ENCODE assay signal across 8 mouse cellular contexts in genomic region chr2:31689045-31689444, GRCm38 (mm10). TPM values are rescaled to one million over a fixed set of nuclear protein-coding genes. Genes with fewer than 3 reads are reported as not detected.
DNase-seq lines count a peak whose midpoint lies in the region; ATAC-seq and TF ChIP-seq lines count a peak whose summit lies in the region.

No protein-coding gene starts in this region.

- peaks cover 28% of the 10 kb centered on the region for H3K36me3 ChIP-seq in G1E (replicated peaks)
- H3K36me3 ChIP-seq in forebrain, embryonic 14.5 days (ENCODE audit: control insufficient read depth, insufficient read depth, low read length), result no peaks in the 10 kb centered on the region
- H3K36me3 ChIP-seq in kidney, embryonic 14.5 days (ENCODE audit: control insufficient read depth, insufficient read depth, low read length), result no peaks in the 10 kb centered on the region

- DNase-seq in adrenal gland, adult (ENCODE audit: inconsistent age in 2 of 2, low spot score in 1 of 2), result peak; percentile 32 to 79
- DNase-seq in adrenal gland, postnatal 4 days (ENCODE audit: low spot score in 2 of 2), result no peak
- DNase-seq in G1E (ENCODE audit: low spot score), result peak; percentile 17
- DNase-seq in forebrain, embryonic 14.5 days (ENCODE audit: low spot score), result no peak
- peak; percentile 34 for DNase-seq in lung, postnatal 36 days
- no peak for DNase-seq in frontal cortex, postnatal 14 days (ENCODE audit: low spot score in 2 of 2)
- no peak for DNase-seq in gastrocnemius, postnatal 10 days

- WGBS in forebrain, embryonic 14.5 days, result under 1% methylated on average over 12 of the region's 12 CpGs
- under 1% methylated on average over 12 of the region's 12 CpGs for WGBS in kidney, embryonic 14.5 days

- no peaks in the 10 kb centered on the region for H3K9me3 ChIP-seq in G1E (replicated peaks)
- H3K9me3 ChIP-seq in forebrain, embryonic 14.5 days (replicated peaks; ENCODE audit: control insufficient read depth, low read length), result no peaks in the 10 kb centered on the region
- no peaks in the 10 kb centered on the region for H3K9me3 ChIP-seq in kidney, embryonic 14.5 days (ENCODE audit: control insufficient read depth, low read length)

- H3K27ac ChIP-seq in forebrain, embryonic 14.5 days (ENCODE audit: low read depth, low read length), result no peak overlapping the region
- peak overlapping the region; percentile 88; the same call in 1 of the 2 replicates for H3K27ac ChIP-seq in kidney, embryonic 14.5 days (ENCODE audit: low read depth, low read length)

- peaks cover 27% of the 10 kb centered on the region for H3K4me1 ChIP-seq in G1E (ENCODE audit: insufficient read depth, low read depth, low read length)
- peaks cover 20% of the 10 kb centered on the region for H3K4me1 ChIP-seq in forebrain, embryonic 14.5 days (ENCODE audit: control insufficient read depth, insufficient read depth, low read length)
- H3K4me1 ChIP-seq in kidney, embryonic 14.5 days (ENCODE audit: control insufficient read depth, insufficient read depth, low read length), result peaks cover 13% of the 10 kb centered on the region

- H3K4me3 ChIP-seq in G1E (ENCODE audit: low read depth, low read length), result peak overlapping the region; percentile 92
- peak overlapping the region; percentile 85 for H3K4me3 ChIP-seq in forebrain, embryonic 14.5 days (ENCODE audit: low read depth, low read length)
- H3K4me3 ChIP-seq in kidney, embryonic 14.5 days (ENCODE audit: low read length), result peak overlapping the region; percentile 97

- H3K4me2 ChIP-seq in forebrain, embryonic 14.5 days (ENCODE audit: low read length), result peak overlapping the region; percentile 94
- H3K4me2 ChIP-seq in kidney, embryonic 14.5 days (replicated peaks; ENCODE audit: low read depth, low read length), result peak overlapping the region; percentile 63

- H3K27me3 ChIP-seq in G1E (ENCODE audit: insufficient read depth, low read length), result no peaks in the 10 kb centered on the region
- no peaks in the 10 kb centered on the region for H3K27me3 ChIP-seq in forebrain, embryonic 14.5 days (replicated peaks; ENCODE audit: control insufficient read depth, insufficient read depth, low read length)
- H3K27me3 ChIP-seq in kidney, embryonic 14.5 days (ENCODE audit: control insufficient read depth, insufficient read depth, low read length), result no peaks in the 10 kb centered on the region

- ATAC-seq in G1E (ENCODE audit: extremely low read depth, insufficient number of reproducible peaks, low FRiP score, poor library complexity, severe bottlenecking), result no peak
- ATAC-seq in forebrain, embryonic 14.5 days, result no peak
- ATAC-seq in kidney, embryonic 14.5 days (ENCODE audit: low FRiP score, low TSS enrichment), result no peak

- TF ChIP-seq CTCF in G1E (IDR thresholded peaks at IDR 0.05; ENCODE audit: low read depth, low read length), result no peak

- peak overlapping the region; percentile 94 for H3K9ac ChIP-seq in forebrain, embryonic 14.5 days (ENCODE audit: low read length)
- H3K9ac ChIP-seq in kidney, embryonic 14.5 days (ENCODE audit: low read depth, low read length), result peak overlapping the region; percentile 92

RNA-seq across cellular contexts. Expression of gene Abl1, which starts 0.9 kb away (rescaled TPM):
- total RNA-seq in adrenal gland, postnatal 4 days (2021), result 100 to 1,000 TPM; 109 to 112 TPM
- 49.4 and 66.4 TPM in 2 replicates for total RNA-seq in G1E (2014; fragmentation: Nextera tagmentation)
- 22.3 and 26.7 TPM in 2 replicates for total RNA-seq in G1E (2017)
- polyA plus RNA-seq in G1E (2012), result 58.4 and 62.3 TPM in 2 replicates
- polyA plus RNA-seq in forebrain, embryonic 14.5 days (2014; fragmentation: Nextera tagmentation; extraction: Ambion mirVana), result 19.6 and 22.9 TPM in 2 replicates
- polyA plus RNA-seq in kidney, embryonic 14.5 days (2014; fragmentation: Nextera tagmentation; extraction: Ambion mirVana), result 30.9 and 54.6 TPM in 2 replicates
- 10 to 100 TPM; 39.2 to 51.8 TPM for total RNA-seq in gastrocnemius, postnatal 10 days (2021)

RNA-seq across cellular contexts. Expression of gene Exosc2, which starts 18.5 kb away (rescaled TPM):
- 10 to 100 TPM; 32.9 to 37.4 TPM for total RNA-seq in adrenal gland, postnatal 4 days (2021)
- total RNA-seq in G1E (2014; fragmentation: Nextera tagmentation) (62.5 and 65.4 TPM in 2 replicates), G1E (2017) (68.8 and 70.3 TPM in 2 replicates)
- 18.7 and 26.2 TPM in 2 replicates for polyA plus RNA-seq in G1E (2012)
- polyA plus RNA-seq in forebrain, embryonic 14.5 days (2014; fragmentation: Nextera tagmentation; extraction: Ambion mirVana), result 32.0 and 33.4 TPM in 2 replicates
- 64.9 and 73.6 TPM in 2 replicates for polyA plus RNA-seq in kidney, embryonic 14.5 days (2014; fragmentation: Nextera tagmentation; extraction: Ambion mirVana)
- total RNA-seq in gastrocnemius, postnatal 10 days (2021), result 10 to 100 TPM; 12.9 to 13.9 TPM

RNA-seq across cellular contexts. Expression of gene Prdm12, which starts 49.2 kb away (rescaled TPM):
- total RNA-seq in adrenal gland, postnatal 4 days (2021), result not detected
- total RNA-seq in G1E (2014; fragmentation: Nextera tagmentation) (not detected in 2 replicates), G1E (2017) (0.11 TPM in 1 of 2 replicates, not detected in the other)
- not detected in 2 replicates for polyA plus RNA-seq in G1E (2012)
- 0.83 and 1.3 TPM in 2 replicates for polyA plus RNA-seq in forebrain, embryonic 14.5 days (2014; fragmentation: Nextera tagmentation; extraction: Ambion mirVana)
- not detected in 2 replicates for polyA plus RNA-seq in kidney, embryonic 14.5 days (2014; fragmentation: Nextera tagmentation; extraction: Ambion mirVana)
- not detected for total RNA-seq in gastrocnemius, postnatal 10 days (2021)

Comparison
In these comparisons a context has a peak if more than half of its experiments do, and no peak if none do; other contexts are left out.
1. DNase-seq: peak in adrenal gland, adult (2 of 2), G1E (single experiment) and lung, postnatal 36 days (single experiment); none in adrenal gland, postnatal 4 days (0 of 2), forebrain, embryonic 14.5 days (single experiment), frontal cortex, postnatal 14 days (0 of 2) and gastrocnemius, postnatal 10 days (single experiment).
2. Peak in every context shown above with its lines, with median percentiles within 50 percentile points of each other: H3K4me3 ChIP-seq.